Mouse (Mus musculus): Measurements from ENCODE around the gene Usp48. TPM values are rescaled to one million over a fixed set of nuclear protein-coding genes. Genes with fewer than 3 reads are reported as not detected.

The Usp48 gene
- polyA plus RNA-seq, 1 experiment from 2014 or later = 57.0 TPM

- H3K27me3 ChIP-seq = no peaks in the 10 kb centered on the region
- ChIA-PET POLR2A (no interaction called here), CTCF (no interaction called here)
- no peak for DNase-seq (ENCODE audit: low read depth, low spot score)
- in situ Hi-C loops (cut with MboI; ENCODE audit: low pct_unique_long_range_greater_than_20kb) = no loop called here
- no peak for ATAC-seq
- no peak for TF ChIP-seq CTCF (IDR thresholded peaks at IDR 0.05)
Observed at GRCm38 (mm10) chr4:137661078-137661450, 67.5 kb downstream of the Usp48 start.

- no peak for TF ChIP-seq CTCF (IDR thresholded peaks at IDR 0.05)
- ATAC-seq (no peak), DNase-seq (ENCODE audit: low read depth, low spot score) (no peak)
- ChIA-PET CTCF (no interaction called here), POLR2A (no interaction called here)
- in situ Hi-C loops (cut with MboI; ENCODE audit: low pct_unique_long_range_greater_than_20kb) = no loop called here
- no peaks in the 10 kb centered on the region for H3K27me3 ChIP-seq
Observed at GRCm38 (mm10) chr4:137661547-137661946, 68.0 kb downstream of the Usp48 start.

GRCm38 (mm10) chr4:137663491-137663890, 69.9 kb downstream of the Usp48 start:
- no peak for DNase-seq (ENCODE audit: low read depth, low spot score)
- in situ Hi-C loops (cut with MboI; ENCODE audit: low pct_unique_long_range_greater_than_20kb) = no loop called here
- ChIA-PET CTCF (no interaction called here), POLR2A (no interaction called here)
- no peaks in the 10 kb centered on the region for H3K27me3 ChIP-seq
- ATAC-seq = no peak
- TF ChIP-seq CTCF (IDR thresholded peaks at IDR 0.05) = no peak

- ChIA-PET POLR2A (no interaction called here), CTCF (no interaction called here)
- DNase-seq (ENCODE audit: low read depth, low spot score) = no peak
- peak; percentile 9 for ATAC-seq
- no peak for TF ChIP-seq CTCF (IDR thresholded peaks at IDR 0.05)
- no peaks in the 10 kb centered on the region for H3K27me3 ChIP-seq
- in situ Hi-C loops (cut with MboI; ENCODE audit: low pct_unique_long_range_greater_than_20kb) = no loop called here
Observed at GRCm38 (mm10) chr4:137664433-137664979, 71.0 kb downstream of the Usp48 start, which contains the start of gene Rap1gap. Gene Rap1gap (plus strand): TSS chr4:137664726.

GRCm38 (mm10) chr4:137664980-137665675, 71.6 kb downstream of the Usp48 start:
- in situ Hi-C loops (cut with MboI; ENCODE audit: low pct_unique_long_range_greater_than_20kb) = no loop called here
- ChIA-PET CTCF (no interaction called here), POLR2A (no interaction called here)
- no peak for DNase-seq (ENCODE audit: low read depth, low spot score)
- no peak for ATAC-seq
- TF ChIP-seq CTCF (IDR thresholded peaks at IDR 0.05) = no peak
- H3K27me3 ChIP-seq = no peaks in the 10 kb centered on the region

- ChIA-PET POLR2A (no interaction called here), CTCF (no interaction called here)
Observed at GRCm38 (mm10) chr4:137665791-137666190, 72.2 kb downstream of the Usp48 start.

GRCm38 (mm10) chr4:137666283-137666957, 72.9 kb downstream of the Usp48 start:
- H3K27me3 ChIP-seq = no peaks in the 10 kb centered on the region
- ChIA-PET CTCF (no interaction called here), POLR2A (no interaction called here)
- DNase-seq (ENCODE audit: low read depth, low spot score) = no peak
- TF ChIP-seq CTCF (IDR thresholded peaks at IDR 0.05) = no peak
- in situ Hi-C loops (cut with MboI; ENCODE audit: low pct_unique_long_range_greater_than_20kb) = no loop called here
- no peak for ATAC-seq

More at GRCm38 (mm10) chr4:137665791-137666190, 72.2 kb downstream of the Usp48 start:
- TF ChIP-seq CTCF (IDR thresholded peaks at IDR 0.05) = no peak
- no peak for DNase-seq (ENCODE audit: low read depth, low spot score)
- ATAC-seq = no peak
- in situ Hi-C loops (cut with MboI; ENCODE audit: low pct_unique_long_range_greater_than_20kb) = no loop called here
- H3K27me3 ChIP-seq = no peaks in the 10 kb centered on the region

GRCm38 (mm10) chr4:137666958-137667345, 73.4 kb downstream of the Usp48 start:
- TF ChIP-seq CTCF (IDR thresholded peaks at IDR 0.05) = no peak
- ChIA-PET POLR2A (no interaction called here), CTCF (no interaction called here)
- in situ Hi-C loops (cut with MboI; ENCODE audit: low pct_unique_long_range_greater_than_20kb) = no loop called here
- no peaks in the 10 kb centered on the region for H3K27me3 ChIP-seq
- DNase-seq (ENCODE audit: low read depth, low spot score) = no peak
- no peak for ATAC-seq

GRCm38 (mm10) chr4:137667747-137668146, 74.2 kb downstream of the Usp48 start:
- no peak for DNase-seq (ENCODE audit: low read depth, low spot score)
- in situ Hi-C loops (cut with MboI; ENCODE audit: low pct_unique_long_range_greater_than_20kb) = no loop called here
- no peak for TF ChIP-seq CTCF (IDR thresholded peaks at IDR 0.05)
- POLR2A ChIA-PET = no interaction called here
- ATAC-seq = no peak
- H3K27me3 ChIP-seq = no peaks in the 10 kb centered on the region
- CTCF ChIA-PET = interaction anchor here (0.7 kb wide), 1 partner anchor 56 kb away, joined by 3 read pairs; no protein-coding TSS in a partner anchor

- no peak for TF ChIP-seq CTCF (IDR thresholded peaks at IDR 0.05)
- CTCF ChIA-PET = no interaction called here
- DNase-seq (ENCODE audit: low read depth, low spot score) = no peak
- POLR2A ChIA-PET = no interaction called here
- in situ Hi-C loops (cut with MboI; ENCODE audit: low pct_unique_long_range_greater_than_20kb) = loop anchor here (10.0 kb wide), 1 partner anchor 123 kb away; the partner anchor contains the start of gene Alpl
- no peaks in the 10 kb centered on the region for H3K27me3 ChIP-seq
- ATAC-seq = no peak
Observed at GRCm38 (mm10) chr4:137671711-137672500, 78.4 kb downstream of the Usp48 start.

Data from Patski (cell line).